Mouse (Mus musculus): Measurements from ENCODE around the gene Hsd3b4. TPM values are rescaled to one million over a fixed set of nuclear protein-coding genes. Genes with fewer than 3 reads are reported as not detected.

Gene Hsd3b4
- total RNA-seq, 1 experiment from 2014 or later: not detected

Other genes with a start within 250 kb of the Hsd3b4 start
- not detected in 3 replicates for gene Hmgcs2, start 230.1 kb downstream of the Hsd3b4 start, total RNA-seq (2017)
- 9.0 to 54.0 TPM (median 33.0 TPM) in 3 replicates for gene Phgdh, start 170.5 kb downstream of the Hsd3b4 start, total RNA-seq (2017)
- gene Zfp697, start 128.1 kb downstream of the Hsd3b4 start, total RNA-seq (2017): not detected in 3 replicates
- not detected in 3 replicates for gene Gm4450, start 53.4 kb downstream of the Hsd3b4 start, total RNA-seq (2017)
- not detected in 3 replicates for gene Gm10681, start 78.3 kb upstream of the Hsd3b4 start, total RNA-seq (2017)
- gene Hsd3b5, start 119.7 kb upstream of the Hsd3b4 start, total RNA-seq (2017): not detected in 3 replicates
- not detected in 3 replicates for gene Hsd3b2, start 214.0 kb upstream of the Hsd3b4 start, total RNA-seq (2017)